In the genomic region with DNA sequence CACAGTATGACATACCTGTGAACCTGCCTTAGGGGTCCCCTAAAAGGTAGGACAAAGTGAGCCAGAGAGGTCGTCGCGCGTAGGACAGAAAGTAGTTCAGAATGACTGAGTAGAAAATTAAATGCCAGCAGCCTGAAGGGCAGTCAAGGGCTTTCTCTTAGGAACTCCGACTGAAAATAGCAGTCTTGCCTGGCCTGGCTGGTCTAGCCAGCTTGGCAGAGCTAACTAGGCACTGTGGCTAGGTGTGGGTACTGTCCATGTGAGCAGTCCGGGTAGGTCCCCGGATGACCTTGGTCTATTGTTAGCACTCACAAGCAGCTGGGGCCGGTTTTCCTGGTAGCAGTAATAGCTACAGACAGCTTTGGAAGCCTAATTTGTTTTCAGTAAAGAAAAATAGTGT, we compare ENCODE assay signal across 10 mouse cellular contexts. TPM values are rescaled to one million over a fixed set of nuclear protein-coding genes. Genes with fewer than 3 reads are reported as not detected.
DNase-seq lines count a peak whose midpoint lies in the region; ATAC-seq and TF ChIP-seq lines count a peak whose summit lies in the region.
"Had no signal": no experiment of that assay in that cellular context is flagged by ENCODE, and none has a peak within 500 bp of the region (broad histone marks: within the 10 kb centered on the region; RNA-seq: fewer than 3 reads in every experiment).

No protein-coding gene starts in this region.

- ATAC-seq in heart, postnatal 0 days (ENCODE audit: insufficient read depth, low read depth) = peak; percentile 97
- ATAC-seq in erythroid progenitor cell, adult 5-6 weeks (replicated peaks; ENCODE audit: low FRiP score, poor library complexity, severe bottlenecking) = no peak
- ATAC-seq in erythroblast, adult 5-6 weeks (replicated peaks; ENCODE audit: low FRiP score, poor library complexity, severe bottlenecking) = no peak
- ATAC-seq: hindbrain, postnatal 0 days had no signal

- no peaks in the 10 kb centered on the region for H3K27me3 ChIP-seq in heart, postnatal 0 days (ENCODE audit: control insufficient read depth, insufficient read depth, low read length)
- H3K27me3 ChIP-seq in limb, embryonic 10.5 days (ENCODE audit: low read depth, poor library complexity, severe bottlenecking) = peaks cover 7% of the 10 kb centered on the region; the same call in 1 of the 2 replicates
- H3K27me3 ChIP-seq: neural tube, embryonic 13.5 days had no signal

- no peak overlapping the region for H3K9ac ChIP-seq in heart, postnatal 0 days (replicated peaks; ENCODE audit: low read depth, low read length)
- H3K9ac ChIP-seq: liver, embryonic 14.5 days; neural tube, embryonic 13.5 days had no signal

- H3K36me3 ChIP-seq in heart, postnatal 0 days (replicated peaks; ENCODE audit: control insufficient read depth, insufficient read depth, low read length) = no peaks in the 10 kb centered on the region
- no peaks in the 10 kb centered on the region for H3K36me3 ChIP-seq in limb, embryonic 10.5 days
- H3K36me3 ChIP-seq: neural tube, embryonic 13.5 days had no signal

- TF ChIP-seq EP300 in heart, postnatal 0 days (IDR thresholded peaks at IDR 0.05; ENCODE audit: low read depth) = peak; percentile 45; the same call in 1 of the 2 replicates

- no peak for TF ChIP-seq CTCF in heart, postnatal 0 days (IDR thresholded peaks at IDR 0.05; ENCODE audit: low read depth)

- H3K4me2 ChIP-seq in heart, postnatal 0 days (ENCODE audit: low read depth, low read length) = 0 out of 2 replicates have a peak overlapping the region, but pooled peaks have one; percentile 8
- H3K4me2 ChIP-seq: neural tube, embryonic 13.5 days had no signal

- no peak overlapping the region for H3K4me3 ChIP-seq in heart, postnatal 0 days (ENCODE audit: low read depth, low read length)
- no peak overlapping the region for H3K4me3 ChIP-seq in limb, embryonic 10.5 days
- H3K4me3 ChIP-seq: neural tube, embryonic 13.5 days had no signal

- 30% methylated on average over 8 of the region's 8 CpGs for WGBS in heart, postnatal 0 days
- WGBS in limb, embryonic 10.5 days = 83% methylated on average over 8 of the region's 8 CpGs

- peak; percentile 61 for DNase-seq in adrenal gland, postnatal 10 days
- peak; percentile 43 for DNase-seq in brain, adult 2 months (ENCODE audit: low read depth, low spot score)
- DNase-seq in heart, postnatal 0 days (ENCODE audit: low spot score) = peak; percentile 93
- DNase-seq in limb, embryonic 10.5 days (ENCODE audit: low spot score) = no peak
- no peak for DNase-seq in left cerebral cortex, adult 9 months (ENCODE audit: low spot score in 2 of 2)

- peaks cover 10% of the 10 kb centered on the region; the same call in 1 of the 2 replicates for H3K4me1 ChIP-seq in heart, postnatal 0 days (ENCODE audit: control insufficient read depth, insufficient read depth)
- peaks cover 33% of the 10 kb centered on the region for H3K4me1 ChIP-seq in limb, embryonic 10.5 days

- H3K9me3 ChIP-seq in heart, postnatal 0 days (replicated peaks; ENCODE audit: control insufficient read depth, low read length) = no peaks in the 10 kb centered on the region
- no peaks in the 10 kb centered on the region for H3K9me3 ChIP-seq in limb, embryonic 10.5 days (replicated peaks)
- H3K9me3 ChIP-seq: neural tube, embryonic 13.5 days had no signal

- H3K27ac ChIP-seq in heart, postnatal 0 days (ENCODE audit: low read depth) = peak overlapping the region; percentile 93
- H3K27ac ChIP-seq in limb, embryonic 10.5 days = 0 out of 2 replicates have a peak overlapping the region, but pooled peaks have one; percentile 19
- H3K27ac ChIP-seq: hindbrain, postnatal 0 days; liver, embryonic 14.5 days; neural tube, embryonic 13.5 days had no signal

RNA-seq across cellular contexts. Expression of gene Itgb6, which starts 2.2 kb away (rescaled TPM):
- total RNA-seq in adrenal gland, postnatal 10 days (2021) = 1 to 10 TPM in 1 of 2 experiments, under 1 TPM in 1; 0.81 to 6.0 TPM
- total RNA-seq in heart, postnatal 0 days (2014; rRNA removed; ENCODE audit: low replicate concordance) = 1.7 and 2.4 TPM in 2 replicates
- 0.51 and 0.71 TPM in 2 replicates for polyA plus RNA-seq in heart, postnatal 0 days (2015; fragmentation: Nextera tagmentation; extraction: Ambion mirVana)
- 0.05 and 0.20 TPM in 2 replicates for polyA plus RNA-seq in limb, embryonic 10.5 days (2016; fragmentation: Nextera tagmentation; extraction: Ambion mirVana)
- not detected in 2 replicates for total RNA-seq in erythroid progenitor cell, adult 5-6 weeks (2015; ENCODE audit: low replicate concordance)
- not detected in 2 replicates for total RNA-seq in erythroid progenitor cell, adult 5-6 weeks (2017; ENCODE audit: low replicate concordance)
- not detected in 2 replicates for total RNA-seq in erythroblast, adult 5-6 weeks (2015; ENCODE audit: low replicate concordance)
- total RNA-seq in erythroblast, adult 5-6 weeks (2017; ENCODE audit: low replicate concordance) = not detected in 2 replicates

Comparison
In these comparisons a context has a peak if more than half of its experiments do, and no peak if none do; other contexts are left out.
1. DNase-seq: peak in adrenal gland, postnatal 10 days (single experiment), brain, adult 2 months (single experiment) and heart, postnatal 0 days (single experiment); none in limb, embryonic 10.5 days (single experiment) and left cerebral cortex, adult 9 months (0 of 2).